Mouse (Mus musculus): ENCODE results near the gene Kat8.

The Kat8 gene

DNA sequence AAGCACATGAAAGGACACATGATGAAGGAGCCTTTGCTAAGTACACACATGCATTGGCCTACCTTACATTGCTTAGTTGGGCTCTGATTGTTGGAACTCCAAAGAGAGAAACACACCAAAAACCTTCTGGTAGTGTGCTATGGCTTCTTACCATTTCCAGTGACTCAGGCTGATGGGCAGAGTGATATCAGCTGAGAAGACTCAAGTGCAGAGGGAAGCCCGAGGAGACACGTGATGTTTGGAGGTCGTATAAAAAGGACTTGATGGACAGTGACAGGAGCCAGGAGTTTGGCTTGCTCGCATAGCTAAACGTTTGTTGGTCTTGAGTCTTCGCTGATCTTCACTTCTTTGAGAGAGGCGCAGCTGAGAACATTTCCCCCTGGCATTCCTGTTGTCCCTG, 14.8 kb upstream of the Kat8 start:
- no peak for DNase-seq

DNA sequence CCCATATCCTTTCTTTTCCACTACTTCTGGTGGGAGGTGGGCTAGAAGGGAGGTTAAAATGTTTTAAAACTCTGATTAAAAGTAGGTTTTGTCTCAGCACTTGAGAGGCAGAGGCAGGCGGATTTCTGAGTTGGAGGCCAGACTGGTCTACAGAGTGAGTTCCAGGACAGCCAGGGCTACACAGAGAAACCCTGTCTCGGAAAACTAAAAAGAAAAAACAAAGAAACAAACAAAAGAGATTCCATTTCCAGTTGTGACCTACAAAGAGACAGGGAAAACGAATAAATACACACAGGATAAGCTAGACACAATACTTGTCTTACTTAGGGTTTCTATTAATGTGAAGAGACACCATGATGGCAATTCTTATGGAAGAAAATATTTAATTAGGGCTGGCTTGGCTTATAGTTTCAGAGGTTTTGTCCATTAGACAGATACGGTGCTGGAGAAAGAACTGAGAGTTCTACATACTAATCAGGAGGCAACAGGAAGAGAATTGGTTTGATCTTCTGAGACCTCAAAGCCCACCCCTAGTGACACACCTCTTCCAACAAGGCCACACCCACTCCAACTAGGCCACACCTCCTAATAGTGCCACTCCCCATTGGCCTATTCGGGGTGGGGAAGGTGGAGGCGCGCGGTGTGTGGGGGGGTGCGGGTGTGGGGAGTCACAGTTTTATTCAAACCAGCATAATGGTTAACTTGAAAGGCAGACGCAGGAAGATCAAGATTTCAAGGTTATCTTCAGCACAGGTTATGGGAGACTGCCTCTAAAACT, 13.9 kb upstream of the Kat8 start:
- no peak for DNase-seq

DNA sequence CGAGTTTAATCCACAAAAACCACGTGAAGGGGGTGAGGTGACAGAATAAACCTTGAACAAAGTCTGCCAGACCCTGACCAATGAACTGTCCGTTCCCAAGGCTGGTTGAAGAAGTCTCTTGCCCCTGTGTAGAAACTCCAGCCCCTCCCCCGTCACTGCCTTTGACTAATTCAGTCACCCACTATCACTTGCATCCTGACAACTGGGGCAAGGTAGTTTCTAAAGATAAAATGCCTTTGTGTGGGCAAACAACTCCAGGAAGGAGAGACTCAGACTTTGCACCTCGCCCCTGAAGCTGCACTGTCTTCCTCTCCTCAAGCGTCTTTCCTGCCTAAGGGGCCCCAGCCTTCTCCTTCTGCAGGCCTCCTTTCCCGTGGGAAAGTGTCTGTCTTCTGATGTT, 12.3 kb upstream of the Kat8 start:
- DNase-seq, result no peak

DNA sequence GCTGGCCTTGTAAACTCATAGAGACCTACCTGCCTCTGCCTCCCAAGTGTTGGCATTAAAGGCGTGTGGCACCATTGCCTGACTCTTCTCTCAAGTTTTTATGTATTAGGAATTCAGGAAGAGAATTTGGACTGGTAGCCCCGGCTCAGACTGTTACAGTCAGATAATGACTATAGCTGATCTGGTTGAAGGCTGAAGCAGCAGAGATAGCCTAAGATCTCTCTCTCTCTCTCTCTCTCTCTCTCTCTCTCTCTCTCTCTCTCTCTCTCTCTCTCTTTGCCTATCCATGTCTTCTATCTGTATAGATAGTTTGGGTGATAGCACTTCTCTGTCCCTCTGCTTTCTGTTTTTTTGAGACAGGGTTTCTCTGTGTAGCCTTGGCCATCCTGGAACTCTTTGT, 10.5 kb upstream of the Kat8 start:
- DNase-seq, result no peak

DNA sequence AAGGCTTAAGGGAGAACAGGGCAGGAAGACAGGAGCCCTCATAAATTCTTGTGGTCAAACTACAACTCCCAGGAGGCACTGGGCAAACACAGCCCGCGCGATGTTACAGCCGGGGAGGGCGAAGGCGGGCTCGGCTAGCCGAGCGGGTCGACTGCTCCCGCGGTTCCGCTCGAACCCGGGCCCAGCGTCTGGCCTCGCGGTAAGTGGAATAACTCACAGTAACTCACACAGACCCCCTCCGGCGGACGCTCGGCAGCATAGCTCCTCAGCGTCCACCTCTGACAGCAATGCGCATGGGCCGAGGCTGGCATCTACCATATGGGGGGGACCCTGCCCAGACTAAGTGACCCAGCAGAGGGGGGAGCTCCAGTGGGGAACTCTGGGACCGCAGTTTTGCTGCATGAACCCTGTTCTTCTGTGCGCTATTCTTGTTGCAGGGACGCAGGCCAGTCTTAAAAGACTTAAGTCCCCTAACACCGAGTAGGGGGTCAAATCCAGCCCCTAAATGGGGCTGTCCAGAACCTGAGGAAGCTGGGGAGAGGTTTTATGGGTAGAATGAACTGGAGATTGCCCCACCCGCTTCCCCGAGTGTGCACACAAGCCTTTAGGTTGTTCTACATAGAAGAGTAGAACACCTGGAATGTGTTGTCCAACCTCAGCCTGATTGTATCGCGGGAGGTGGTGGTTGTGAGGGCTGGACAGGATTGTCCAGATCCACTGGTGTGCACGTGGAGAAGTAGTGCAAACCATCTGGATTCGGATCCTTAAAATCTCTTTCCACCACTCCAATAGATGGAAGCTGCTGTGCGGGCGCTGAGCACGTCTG, 8.1 kb upstream of the Kat8 start, which contains the start of gene Bckdk:
Gene Bckdk, plus strand, starts transcription at position 112 of the 826 bp plus-strand sequence.
- DNase-seq, result peak; percentile 80

DNA sequence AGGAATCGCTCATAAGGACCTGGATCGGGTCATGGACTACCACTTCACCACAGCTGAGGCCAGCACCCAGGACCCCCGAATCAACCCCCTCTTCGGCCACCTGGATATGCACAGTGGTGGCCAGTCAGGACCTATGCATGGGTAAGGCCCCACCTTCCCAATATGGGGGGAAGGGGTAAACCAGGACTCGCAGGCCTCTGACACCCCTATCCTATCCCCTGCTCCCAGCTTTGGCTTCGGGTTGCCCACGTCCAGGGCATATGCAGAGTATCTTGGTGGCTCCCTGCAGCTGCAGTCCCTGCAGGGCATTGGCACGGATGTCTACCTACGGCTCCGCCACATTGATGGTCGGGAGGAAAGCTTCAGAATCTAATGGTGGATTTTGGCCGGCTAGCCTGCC, 4.4 kb upstream of the Kat8 start:
- DNase-seq, result no peak

DNA sequence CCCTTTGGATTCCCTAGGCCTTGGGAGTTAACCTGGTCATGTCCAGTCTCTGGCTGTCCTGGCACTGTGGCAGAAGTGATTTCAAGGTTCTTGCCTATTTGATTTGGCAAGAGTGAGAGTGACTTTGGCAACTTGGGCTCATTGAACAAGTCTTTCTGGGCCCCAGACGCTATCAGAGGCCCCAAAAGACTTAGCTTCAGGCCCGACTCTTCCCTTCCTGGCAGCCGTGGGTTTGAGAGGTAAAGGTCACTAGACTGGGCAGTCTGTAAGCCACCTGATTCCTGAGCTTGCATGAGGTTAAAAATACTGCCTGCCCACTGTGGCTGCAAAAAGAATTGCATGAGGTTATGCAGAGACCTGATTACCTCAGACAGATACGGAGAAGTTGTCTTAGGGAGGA, 3.7 kb upstream of the Kat8 start:
- DNase-seq, result no peak

DNA sequence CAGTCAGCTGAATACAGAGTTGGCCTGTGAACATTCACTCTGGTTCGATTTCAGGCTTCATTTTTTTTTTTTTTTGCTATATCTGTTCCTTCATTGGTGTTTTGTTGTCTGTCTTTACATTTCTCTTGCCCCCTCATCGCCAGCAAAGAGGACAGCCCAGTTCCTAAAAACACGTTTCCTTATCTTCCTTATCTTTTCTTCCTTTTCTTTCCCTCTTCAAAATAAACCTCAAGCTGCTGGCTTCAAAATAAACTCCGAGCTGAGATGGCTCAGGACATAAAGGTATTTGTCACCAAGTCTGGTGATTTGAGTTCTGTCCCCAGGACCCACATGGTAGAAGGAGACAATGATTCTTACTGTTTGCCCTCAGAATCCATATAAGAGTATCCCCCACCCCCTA, 622 bp downstream of the Kat8 start:
- DNase-seq, result no peak

DNA sequence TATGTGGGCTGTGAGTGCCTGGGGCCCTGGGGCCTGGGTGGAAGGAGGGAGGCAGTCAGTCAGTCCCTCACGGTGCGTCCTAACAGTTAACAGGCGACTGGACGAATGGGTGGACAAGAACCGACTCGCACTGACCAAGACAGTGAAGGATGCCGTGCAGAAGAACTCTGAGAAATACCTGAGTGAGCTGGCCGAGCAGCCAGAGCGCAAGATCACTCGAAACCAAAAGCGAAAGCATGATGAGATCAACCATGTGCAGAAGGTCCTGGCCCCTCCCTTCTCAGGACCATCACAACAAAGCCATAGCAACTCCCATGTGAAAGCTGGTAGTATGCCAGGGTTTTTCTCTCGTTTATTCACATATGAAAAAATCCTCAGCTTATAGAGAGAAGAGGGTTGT, 3.0 kb downstream of the Kat8 start:
- no peak for DNase-seq

DNA sequence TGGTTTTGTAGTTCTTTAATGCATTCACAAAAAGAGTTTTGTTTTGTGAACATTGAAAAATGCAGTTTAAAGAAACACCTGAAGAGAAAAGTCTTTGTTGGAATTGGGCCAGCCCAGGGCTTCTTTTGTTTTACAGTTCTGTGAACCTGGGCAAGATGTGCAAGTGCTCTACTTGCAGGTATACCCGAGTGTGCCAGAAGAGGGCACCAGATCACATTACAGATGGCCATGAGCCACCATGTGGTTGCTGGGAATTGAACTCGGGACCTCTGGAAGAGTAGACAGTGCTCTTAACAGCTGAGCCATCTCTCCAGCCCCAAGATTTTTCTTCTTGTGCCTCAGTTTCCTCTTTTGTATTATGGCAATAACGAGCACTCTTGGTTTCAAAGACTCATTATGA, 5.9 kb downstream of the Kat8 start:
- DNase-seq, result no peak

DNA sequence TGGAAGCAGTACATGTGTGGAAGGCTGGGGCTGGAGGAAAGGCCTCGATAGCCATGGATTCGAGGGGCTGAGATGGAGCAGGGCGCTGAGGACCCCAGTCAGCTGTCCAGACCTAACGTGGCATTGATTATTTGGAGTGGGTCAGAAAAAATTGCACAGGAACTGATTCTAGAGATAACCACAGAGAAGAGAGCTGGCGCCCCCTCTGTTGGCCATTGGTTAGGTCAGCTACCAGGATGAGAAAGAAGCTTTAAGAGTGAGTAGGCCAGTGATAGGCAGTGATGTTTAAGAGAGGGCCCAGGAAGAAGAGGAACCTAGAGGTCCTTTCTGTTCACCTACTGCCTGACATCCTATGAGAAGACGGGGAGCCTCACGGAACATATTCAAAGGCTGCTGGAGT, 7.0 kb downstream of the Kat8 start:
- DNase-seq, result no peak

DNA sequence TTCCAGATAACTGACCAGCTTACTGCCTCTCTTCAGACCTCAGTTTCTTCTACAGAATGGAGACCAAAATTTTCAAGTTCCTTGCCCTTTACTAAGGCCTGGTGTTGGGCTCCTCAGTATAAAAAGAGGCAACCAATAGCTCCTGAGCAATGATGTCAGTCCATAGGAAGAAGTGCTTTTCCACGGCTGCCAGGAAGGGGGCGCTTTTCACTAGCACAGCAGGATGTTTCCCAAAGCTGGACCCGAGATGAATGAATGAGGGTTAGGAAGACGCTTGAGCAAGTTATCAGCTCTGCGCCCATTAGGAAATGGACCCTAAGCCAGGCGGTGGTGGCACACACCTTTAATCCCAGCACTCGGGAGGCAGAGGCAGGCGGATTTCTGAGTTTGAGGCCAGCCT, 9.2 kb downstream of the Kat8 start:
- no peak for DNase-seq

DNA sequence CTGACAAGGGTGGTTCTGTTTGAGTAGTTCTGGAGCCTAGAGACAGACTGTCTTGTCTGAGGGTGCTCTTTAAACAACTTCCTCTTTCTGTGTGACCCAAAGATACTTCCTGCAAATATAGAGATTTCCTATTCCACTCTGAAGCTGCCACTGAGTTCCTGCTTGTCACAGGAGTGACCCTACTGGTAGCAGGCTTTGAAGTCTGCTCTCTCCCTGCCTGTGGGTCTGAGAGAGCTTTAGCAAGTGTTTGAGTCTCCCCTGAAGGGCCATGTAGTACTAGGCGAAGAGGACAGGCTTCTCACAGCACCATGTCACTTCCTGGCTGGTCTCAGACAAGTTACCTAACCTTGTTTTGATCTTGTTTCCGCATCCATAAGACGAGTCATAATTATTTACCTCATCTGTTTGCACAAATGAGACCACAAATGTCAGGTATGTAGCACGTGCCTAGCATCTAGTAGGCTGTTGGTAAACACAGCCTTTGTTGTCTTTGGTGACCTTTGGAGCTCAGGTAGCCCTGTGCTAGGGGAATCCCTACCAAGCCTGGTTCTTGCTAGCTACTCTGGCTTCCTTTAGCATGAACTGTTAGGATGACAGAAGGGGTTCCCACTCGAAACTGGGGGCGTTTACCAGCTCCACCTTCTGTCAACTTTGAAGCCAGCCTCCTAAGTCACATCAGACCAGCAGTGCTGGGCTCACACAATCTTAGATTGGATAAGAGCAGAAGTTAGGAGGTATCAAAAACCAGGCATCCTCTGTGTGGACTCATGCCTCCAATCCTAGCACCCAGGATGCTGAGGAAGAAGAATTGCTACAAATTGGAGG, 10.3 kb downstream of the Kat8 start:
- peak; percentile 21 for DNase-seq

DNA sequence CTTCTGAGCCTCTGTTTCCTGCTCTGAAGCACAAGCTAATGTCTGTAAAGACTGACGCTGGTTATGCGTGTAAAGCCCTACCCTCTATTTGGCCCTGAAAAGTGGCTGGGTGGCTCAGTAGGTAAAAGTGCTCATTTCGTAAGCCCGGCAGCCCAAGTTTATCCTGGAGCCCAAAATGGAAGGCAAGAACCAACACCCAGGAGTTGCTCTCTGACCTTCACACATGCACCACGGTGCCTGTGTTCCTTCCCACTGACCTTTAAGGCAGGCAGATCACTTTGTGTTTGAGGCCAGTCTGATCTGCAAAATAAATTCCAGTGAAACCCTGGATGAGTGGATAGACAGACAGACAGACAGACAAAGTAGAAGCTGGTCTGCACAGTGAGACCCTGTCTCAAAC, 11.4 kb downstream of the Kat8 start:
- DNase-seq, result no peak

DNA sequence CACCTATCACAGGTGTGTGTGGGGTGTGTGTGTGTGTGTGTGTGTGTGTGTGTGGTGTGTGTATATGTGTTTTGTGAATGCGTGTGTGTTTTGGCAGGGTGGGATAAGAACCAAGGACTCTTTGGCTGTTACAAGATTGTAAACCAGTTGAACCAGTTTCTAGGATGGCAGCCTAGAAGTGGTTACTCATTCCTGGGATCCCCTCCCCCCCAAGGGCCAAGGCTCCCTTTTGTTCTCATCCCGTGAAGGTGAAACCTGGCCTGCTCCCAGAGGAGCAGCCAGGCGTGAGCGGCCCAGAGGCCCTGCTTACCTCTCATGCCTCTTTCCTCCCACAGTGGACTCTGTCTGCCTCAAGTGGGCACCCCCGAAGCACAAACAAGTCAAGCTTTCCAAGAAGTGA, 12.9 kb downstream of the Kat8 start:
- DNase-seq, result no peak

DNA sequence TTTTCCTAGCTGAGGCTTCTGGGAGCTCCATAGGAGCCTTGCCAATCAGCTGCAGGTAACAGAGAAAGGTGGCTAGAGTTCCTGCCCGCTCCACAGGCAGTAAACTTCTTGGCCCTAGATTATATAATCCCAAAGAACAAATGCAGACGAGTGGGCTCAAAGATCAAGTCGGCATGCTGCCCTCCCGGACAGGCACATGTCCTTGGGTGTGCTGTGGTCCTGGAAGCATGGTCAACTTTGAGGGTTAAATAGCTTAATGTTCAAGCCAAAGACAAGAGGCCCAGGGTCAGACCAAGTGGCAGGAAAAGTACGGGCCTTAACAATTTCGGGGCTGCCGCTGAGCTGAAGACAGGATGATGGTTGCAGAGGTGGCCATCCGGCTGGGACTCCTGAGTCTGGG, 13.8 kb downstream of the Kat8 start:
- no peak for DNase-seq

DNA sequence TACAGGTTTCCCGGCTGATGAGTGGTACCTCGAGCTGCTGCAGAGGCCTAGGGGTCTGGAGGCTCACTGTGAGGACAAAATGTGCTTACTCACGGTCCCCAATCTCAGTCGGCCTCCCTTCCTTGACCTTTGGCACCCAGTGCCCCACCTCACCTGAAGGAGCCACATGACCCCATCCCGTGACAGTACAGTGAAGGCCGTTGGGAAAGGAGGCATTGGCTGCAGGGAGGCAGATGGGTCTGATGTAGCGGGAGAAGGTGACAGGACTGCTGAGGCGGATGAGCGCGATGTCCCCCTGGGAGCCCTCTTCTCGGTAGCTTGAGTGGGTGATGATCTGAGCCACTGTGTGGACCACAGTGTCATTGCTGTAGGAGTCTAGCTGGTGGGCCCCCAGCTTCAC, 14.5 kb downstream of the Kat8 start:
- DNase-seq, result no peak

DNA sequence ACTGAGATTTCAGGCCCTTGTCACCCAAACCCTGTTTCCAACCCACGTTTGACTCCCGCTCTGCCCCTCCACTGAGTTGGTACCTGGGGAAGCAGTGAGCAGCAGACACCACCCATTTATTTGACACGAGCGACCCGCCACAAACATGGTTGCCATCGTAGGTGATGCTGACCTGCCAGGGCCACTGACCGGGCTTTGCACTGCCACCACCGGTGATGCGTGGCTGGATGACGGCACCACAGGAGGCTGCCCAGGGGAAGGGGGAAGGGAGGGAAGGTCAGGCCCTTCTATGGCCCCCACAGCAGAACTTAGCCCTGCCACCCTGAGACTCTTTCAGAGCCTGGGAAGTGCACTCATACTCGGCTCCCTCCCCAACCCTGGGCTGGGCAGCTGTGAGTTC, 15.4 kb downstream of the Kat8 start:
- DNase-seq, result no peak

DNA sequence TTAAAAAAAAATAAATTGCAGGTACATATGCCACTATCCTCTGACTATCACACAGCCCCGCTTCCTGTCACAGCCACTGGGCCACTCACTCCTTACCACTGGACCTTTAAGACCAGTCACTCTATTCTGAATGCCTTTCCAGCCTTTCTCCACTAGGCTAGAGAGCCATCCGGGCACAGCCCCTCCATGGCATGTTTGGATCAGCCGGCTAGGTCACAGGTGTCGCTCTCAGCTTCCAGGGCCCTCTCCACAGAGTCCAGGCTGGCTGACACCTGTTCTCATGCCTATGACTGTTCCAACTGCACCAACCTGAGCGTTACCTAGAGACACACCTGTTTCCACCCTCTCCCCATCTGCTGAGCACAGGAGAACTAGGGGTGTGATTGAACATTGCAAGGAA, 16.3 kb downstream of the Kat8 start:
- DNase-seq, result no peak

DNA sequence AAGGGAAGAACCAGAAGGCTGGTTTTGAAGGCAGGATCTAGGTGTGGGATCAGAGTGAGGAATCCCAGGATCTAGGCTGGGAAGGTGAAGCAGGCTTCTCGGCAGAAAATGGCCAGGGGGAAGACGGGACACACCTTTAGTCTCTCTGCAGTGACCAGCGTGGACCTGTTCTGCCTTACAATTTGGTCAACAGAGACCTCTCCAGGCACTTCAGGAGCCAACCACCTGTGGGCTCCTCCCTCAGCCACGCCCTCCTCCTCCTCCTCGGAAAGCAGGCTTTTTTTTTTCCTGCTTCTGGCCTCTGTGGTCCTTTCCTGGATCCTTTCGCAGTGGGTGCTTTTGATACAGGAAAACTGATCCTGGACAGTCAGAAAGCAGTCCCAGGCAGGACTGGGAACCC, 17.6 kb downstream of the Kat8 start, which contains the start of gene Prss8:
Gene Prss8, minus strand, starts transcription at position 182 of the 400 bp plus-strand sequence.
- DNase-seq, result no peak

DNA sequence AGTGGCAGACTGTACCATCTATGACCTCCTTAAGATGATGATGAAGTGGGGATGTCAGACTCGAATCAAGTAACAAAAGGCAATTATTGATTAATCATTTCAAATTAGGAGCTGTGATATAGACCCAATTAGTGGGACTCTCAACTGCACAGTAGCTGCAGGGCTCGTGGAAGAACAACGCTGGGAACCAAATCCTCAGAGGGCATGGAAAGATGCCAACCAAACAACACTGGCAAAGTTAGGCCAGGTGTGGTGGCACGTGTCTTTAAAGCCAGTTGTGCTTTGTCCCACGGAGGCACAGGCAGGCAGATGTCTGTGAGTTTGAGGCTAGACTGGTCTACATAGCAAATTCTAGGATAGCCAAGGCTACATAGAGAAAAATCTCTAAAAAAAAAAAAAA, 18.3 kb downstream of the Kat8 start:
- DNase-seq, result no peak

DNA sequence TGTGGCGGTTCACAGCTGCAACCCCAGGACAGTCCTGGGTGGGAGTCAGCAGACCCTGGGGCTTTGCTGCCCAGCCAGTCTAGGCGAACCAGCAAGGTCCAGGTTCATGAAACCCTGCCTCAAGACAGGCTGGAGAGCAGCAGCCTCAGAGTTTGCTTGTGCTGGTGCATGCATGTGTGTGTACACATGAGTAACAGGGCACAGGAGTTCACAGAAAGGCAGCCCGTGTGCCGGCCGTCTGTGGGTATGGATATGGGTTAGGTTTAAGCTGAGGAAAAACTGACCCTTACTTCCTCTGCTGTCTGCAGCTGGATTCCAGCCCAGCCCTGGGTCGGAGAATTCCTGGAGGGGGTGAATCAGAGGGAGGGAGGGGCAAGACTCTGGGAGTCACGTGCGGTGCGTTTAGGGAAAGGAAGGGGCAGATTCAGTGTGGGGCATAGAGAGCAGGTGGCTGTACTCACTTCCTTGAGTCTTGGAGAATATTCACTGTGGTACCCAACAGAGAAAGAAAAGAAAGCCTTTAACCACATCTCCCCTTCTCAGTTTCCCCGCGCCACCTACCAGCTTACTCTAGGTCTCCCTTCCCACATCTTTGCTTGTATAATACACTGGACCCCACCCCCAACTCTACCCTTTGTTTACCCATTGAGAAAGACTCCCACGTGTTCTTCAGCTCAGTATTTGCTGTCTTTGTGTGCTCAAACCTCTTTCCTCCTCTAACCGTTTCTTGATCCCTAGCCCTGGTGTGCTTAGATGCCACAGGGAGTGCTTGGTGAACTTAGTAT, 19.2 kb downstream of the Kat8 start:
- no peak for DNase-seq
